Mouse (Mus musculus) forebrain, embryonic 11.5 days (tissue): ENCODE data around the gene Mthfsd. TPM values are rescaled to one million over a fixed set of nuclear protein-coding genes. Genes with fewer than 3 reads are reported as not detected.

Source experiments
- ATAC-seq: fragments of 200-750 bp; cut with Nextera tagmentation; replicated peaks from 2 replicates; pipeline ENCODE4 v1.8.0; 2017; ENCODE audit warnings: moderate TSS enrichment; ENCODE audit not compliant: low FRiP score
- DNase-seq: peaks from one replicate; pipeline ENCODE4 v3.0.0-alpha.2; 2017; ENCODE audit warnings: low spot score
- H3K27ac ChIP-seq: fragments of 300-500 bp; sonication (generic); 2 replicates; pipeline ENCODE4 v1.5.1; 2014; ENCODE audit warnings: low read depth, low read length
- H3K27me3 ChIP-seq: fragments of 300-500 bp; sonication (generic); 2 replicates; pipeline ENCODE4 v1.6.1; 2014; ENCODE audit warnings: mild to moderate bottlenecking, low read length, mixed read lengths; ENCODE audit not compliant: control insufficient read depth, insufficient read depth
- H3K36me3 ChIP-seq: fragments of 300-500 bp; sonication (generic); 2 replicates; pipeline ENCODE4 v1.6.1; 2014; ENCODE audit warnings: mild to moderate bottlenecking, low read length, moderate library complexity, mixed read lengths; ENCODE audit not compliant: control insufficient read depth, insufficient read depth
- H3K4me1 ChIP-seq: fragments of 300-500 bp; sonication (generic); replicated peaks from 2 replicates; pipeline ENCODE4 v1.6.1; 2014; ENCODE audit warnings: low read length, mixed read lengths; ENCODE audit not compliant: control insufficient read depth, insufficient read depth
- H3K4me2 ChIP-seq: fragments of 300-500 bp; sonication (generic); 2 replicates; pipeline ENCODE4 v1.6.1; 2014; ENCODE audit warnings: low read depth, mild to moderate bottlenecking, low read length, moderate library complexity, mixed read lengths; ENCODE audit not compliant: severe bottlenecking
- H3K4me3 ChIP-seq: fragments of 300-500 bp; sonication (generic); 2 replicates; pipeline ENCODE4 v1.5.1; 2014; ENCODE audit warnings: low read depth, low read length
- H3K9ac ChIP-seq: fragments of 300-500 bp; sonication (generic); 2 replicates; pipeline ENCODE4 v1.6.1; 2014; ENCODE audit warnings: low read length
- H3K9me3 ChIP-seq: fragments of 300-500 bp; sonication (generic); 2 replicates; pipeline ENCODE4 v1.6.1; 2016; ENCODE audit warnings: low read length, mixed read lengths; ENCODE audit not compliant: control insufficient read depth
- whole genome bisulfite sequencing: fragments of 180-500 bp; shearing (Covaris S2); extraction: QIAGEN DNeasy Blood & Tissue Kit; methylation state at CpG from one replicate; pipeline ENCODE4 v1.1.7; 2014; 5-methylcytosine and 5-hydroxymethylcytosine counted together
- polyA plus RNA-seq: library from polyadenylated mRNA; unstranded; fragments of >200 nt; fragmentation: Nextera tagmentation; extraction: Ambion mirVana; gene quantifications from 2 replicates; pipeline ENCODE4 v1.2.1, GENCODE M21; 2014

Mthfsd gene
- polyA plus RNA-seq, 1 experiment from 2014 or later = 52.8 TPM

GRCm38 (mm10) chr8:121125311-121125876, 17.2 kb upstream of the Mthfsd start:
- WGBS = under 1% methylated on average over 36 of the region's 36 CpGs
- H3K9ac ChIP-seq = no peak overlapping the region
- ATAC-seq (peak; percentile 79), DNase-seq (peak; percentile 84)
- H3K4me1 ChIP-seq = peaks cover 10% of the 10 kb centered on the region; the same call in 1 of the 2 replicates
- no peaks in the 10 kb centered on the region for H3K36me3 ChIP-seq
- H3K4me3 ChIP-seq = peak overlapping the region; percentile 20
- peaks cover 99% of the 10 kb centered on the region for H3K27me3 ChIP-seq
- no peaks in the 10 kb centered on the region; the same call in 1 of the 2 replicates for H3K9me3 ChIP-seq
- H3K27ac ChIP-seq = no peak overlapping the region
- H3K4me2 ChIP-seq = peak overlapping the region; percentile 40

- Histone ChIP-seq H3K9ac (no peak overlapping the region), H3K4me1 (peaks cover 10% of the 10 kb centered on the region; the same call in 1 of the 2 replicates), H3K36me3 (no peaks in the 10 kb centered on the region), H3K27me3 (peaks cover 99% of the 10 kb centered on the region), H3K4me2 (no peak overlapping the region), H3K9me3 (no peaks in the 10 kb centered on the region; the same call in 1 of the 2 replicates), H3K4me3 (no peak overlapping the region), H3K27ac (no peak overlapping the region)
- WGBS = 2% methylated on average over 17 of the region's 17 CpGs
- ATAC-seq = 0 out of 2 replicates have a peak, but pooled peaks have one; percentile 5
- no peak for DNase-seq
These were observed 16.5 kb upstream of the Mthfsd start for GRCm38 (mm10) chr8:121124547-121125239.

GRCm38 (mm10) chr8:121123113-121123512, 14.9 kb upstream of the Mthfsd start:
- ATAC-seq = no peak
- Histone ChIP-seq H3K9ac (no peak overlapping the region), H3K4me2 (no peak overlapping the region), H3K9me3 (no peaks in the 10 kb centered on the region; the same call in 1 of the 2 replicates), H3K4me1 (peaks cover 2% of the 10 kb centered on the region; the same call in 1 of the 2 replicates), H3K27me3 (peaks cover 98% of the 10 kb centered on the region), H3K4me3 (no peak overlapping the region), H3K27ac (no peak overlapping the region), H3K36me3 (no peaks in the 10 kb centered on the region)
- DNase-seq = no peak
- 28% methylated on average over 2 of the region's 2 CpGs for WGBS

DNA sequence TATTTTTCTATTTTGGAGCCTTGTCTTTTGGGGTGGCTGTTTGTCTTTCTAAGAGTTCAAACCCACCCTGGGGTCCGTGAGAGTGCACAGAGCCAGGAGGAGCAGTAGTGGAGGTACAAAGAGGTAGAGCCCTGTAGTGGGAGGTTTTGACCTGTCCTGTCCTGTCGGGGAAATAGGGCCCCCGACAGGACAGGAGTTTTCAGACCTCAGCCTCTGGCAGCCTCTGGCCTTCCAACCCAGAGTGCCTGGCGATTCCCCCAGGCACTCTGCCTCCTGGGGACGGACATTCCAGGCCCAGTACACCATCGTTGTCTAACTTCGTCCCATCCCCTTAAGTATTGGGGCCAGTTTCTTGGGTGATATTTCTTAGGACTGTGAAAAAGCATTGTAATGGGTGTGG, 14.2 kb upstream of the Mthfsd start:
- no peak overlapping the region for H3K4me2 ChIP-seq
- ATAC-seq (no peak), DNase-seq (no peak)
- no peaks in the 10 kb centered on the region; the same call in 1 of the 2 replicates for H3K9me3 ChIP-seq
- H3K4me3 ChIP-seq = no peak overlapping the region
- H3K9ac ChIP-seq = no peak overlapping the region
- 6% methylated on average over 7 of the region's 7 CpGs for WGBS
- peaks cover 98% of the 10 kb centered on the region for H3K27me3 ChIP-seq
- peaks cover 1% of the 10 kb centered on the region; the same call in 1 of the 2 replicates for H3K4me1 ChIP-seq
- H3K36me3 ChIP-seq = no peaks in the 10 kb centered on the region
- H3K27ac ChIP-seq = no peak overlapping the region

- 5% methylated on average over 8 of the region's 8 CpGs for WGBS
- peaks cover 98% of the 10 kb centered on the region for H3K27me3 ChIP-seq
- H3K4me1 ChIP-seq = peaks cover 4% of the 10 kb centered on the region; the same call in 1 of the 2 replicates
- H3K4me3 ChIP-seq = no peak overlapping the region
- H3K9me3 ChIP-seq = no peaks in the 10 kb centered on the region; the same call in 1 of the 2 replicates
- DNase-seq (no peak), ATAC-seq (no peak)
- no peak overlapping the region for H3K9ac ChIP-seq
- no peak overlapping the region for H3K27ac ChIP-seq
- H3K4me2 ChIP-seq = no peak overlapping the region
- H3K36me3 ChIP-seq = no peaks in the 10 kb centered on the region
These were observed 13.5 kb upstream of the Mthfsd start for GRCm38 (mm10) chr8:121121704-121122103.

DNA sequence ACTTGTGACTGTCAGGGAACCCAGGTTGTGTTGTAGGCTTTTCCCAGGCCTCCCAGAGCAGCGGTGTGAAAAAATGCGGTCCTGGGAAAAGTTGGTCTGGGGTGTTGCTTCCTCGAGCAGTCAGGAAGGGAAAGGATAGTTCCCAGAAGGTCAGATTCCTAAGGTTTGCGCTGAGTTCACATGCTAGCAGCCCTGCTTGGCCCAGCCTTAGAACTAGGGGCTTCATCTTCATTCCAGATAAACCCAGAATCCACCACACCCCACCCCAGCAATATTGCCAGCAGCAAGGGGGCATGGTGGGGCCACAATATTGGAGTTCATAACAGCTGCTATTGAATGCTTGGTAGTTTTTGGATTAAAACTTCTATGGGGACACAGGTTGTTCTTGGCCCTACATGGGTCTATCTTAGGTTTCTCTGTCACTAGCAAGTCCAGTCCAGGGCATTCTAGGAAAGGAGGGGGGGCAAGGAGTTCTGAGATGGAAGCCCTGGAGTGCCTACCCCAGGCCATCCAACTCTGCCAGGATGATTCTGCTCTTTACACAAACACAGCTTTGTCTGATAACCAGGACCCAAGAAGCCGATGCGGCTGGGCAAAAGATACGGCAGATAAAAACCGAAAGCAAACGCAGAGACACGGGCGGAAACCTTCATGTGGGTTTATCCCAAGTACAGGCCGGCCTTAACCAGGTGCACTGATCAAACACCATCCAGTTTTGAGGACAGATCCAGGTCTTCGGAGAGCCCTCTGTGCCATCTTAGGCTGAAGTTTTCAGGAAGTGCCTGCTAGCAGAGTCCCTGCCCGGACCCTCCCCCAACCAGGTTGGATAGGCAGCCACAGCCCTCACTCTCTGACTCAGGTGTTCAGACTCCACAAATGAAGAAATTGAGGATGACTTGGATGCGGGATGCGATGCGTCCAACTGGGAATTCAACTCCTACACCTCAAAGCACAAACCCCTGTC, 12.5 kb upstream of the Mthfsd start:
- peak overlapping the region; percentile 0; the same call in 1 of the 2 replicates for H3K4me3 ChIP-seq
- ATAC-seq = no peak
- H3K27ac ChIP-seq = no peak overlapping the region
- no peaks in the 10 kb centered on the region for H3K36me3 ChIP-seq
- peaks cover 98% of the 10 kb centered on the region for H3K27me3 ChIP-seq
- no peak overlapping the region for H3K9ac ChIP-seq
- no peaks in the 10 kb centered on the region; the same call in 1 of the 2 replicates for H3K9me3 ChIP-seq
- peak; percentile 48 for DNase-seq
- 3% methylated on average over 17 of the region's 17 CpGs for WGBS
- H3K4me1 ChIP-seq = peaks cover 11% of the 10 kb centered on the region; the same call in 1 of the 2 replicates
- no peak overlapping the region for H3K4me2 ChIP-seq

DNA sequence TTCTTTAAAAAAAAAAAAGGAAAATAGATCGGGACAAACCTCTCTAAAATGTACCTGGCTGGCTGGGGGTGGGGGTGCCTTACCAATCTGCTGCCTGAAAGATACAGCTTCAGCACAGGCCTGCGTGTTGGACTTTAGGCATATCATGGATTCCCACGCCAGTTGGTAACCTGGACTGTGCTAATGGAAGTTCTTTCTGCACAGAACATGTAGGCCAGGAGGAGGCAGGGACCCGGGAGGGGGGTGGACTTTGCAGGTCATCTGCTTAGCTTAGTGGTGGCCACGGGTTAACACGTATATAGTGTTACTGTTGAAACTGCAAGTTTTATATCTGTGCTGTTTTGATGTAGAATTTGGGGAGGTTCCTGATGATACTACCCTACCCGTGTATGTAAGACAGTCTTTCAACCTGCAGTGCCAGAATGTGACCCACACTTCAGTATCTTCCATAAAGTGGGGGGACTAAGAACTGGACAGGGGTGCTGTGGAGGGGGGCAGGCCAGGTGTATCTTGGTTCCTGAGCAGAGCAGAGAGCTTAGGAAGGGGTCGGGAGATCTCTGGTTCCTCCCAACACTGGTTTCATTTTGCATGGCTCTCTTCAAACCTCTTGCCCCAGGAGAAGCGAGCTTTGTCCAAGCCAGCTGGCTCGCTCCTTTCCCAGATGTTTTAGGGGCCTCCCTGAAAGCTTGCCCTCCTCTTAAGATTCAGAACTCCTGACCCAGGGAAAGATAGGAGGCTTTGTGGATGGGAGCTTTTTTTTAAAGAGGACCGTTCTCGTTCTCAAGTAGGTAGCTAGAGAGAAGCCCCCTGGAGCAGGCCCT, 11.7 kb upstream of the Mthfsd start:
- H3K9me3 ChIP-seq = no peaks in the 10 kb centered on the region; the same call in 1 of the 2 replicates
- peaks cover 98% of the 10 kb centered on the region for H3K27me3 ChIP-seq
- H3K4me3 ChIP-seq = no peak overlapping the region
- DNase-seq (peak; percentile 50), ATAC-seq (no peak)
- no peak overlapping the region for H3K9ac ChIP-seq
- no peaks in the 10 kb centered on the region for H3K36me3 ChIP-seq
- no peak overlapping the region for H3K4me2 ChIP-seq
- peaks cover 11% of the 10 kb centered on the region; the same call in 1 of the 2 replicates for H3K4me1 ChIP-seq
- no peak overlapping the region for H3K27ac ChIP-seq
- WGBS = under 1% methylated on average over 12 of the region's 12 CpGs
